Mouse (Mus musculus): Measurements from ENCODE around the gene Ntm. TPM values are rescaled to one million over a fixed set of nuclear protein-coding genes. Genes with fewer than 3 reads are reported as not detected.

Ntm gene
- polyA plus RNA-seq, 1 experiment from 2014 or later, result 21.4 TPM

- no peak for ATAC-seq (ENCODE audit: borderline replicate concordance, extremely low read depth, low FRiP score, low TSS enrichment)
- 30% methylated on average over 5 of the region's 5 CpGs for WGBS
These were observed 135.7 kb downstream of the Ntm start for GRCm38 (mm10) chr9:29827240-29827660.

GRCm38 (mm10) chr9:29825236-29825635, 137.7 kb downstream of the Ntm start:
- no peak for ATAC-seq (ENCODE audit: borderline replicate concordance, extremely low read depth, low FRiP score, low TSS enrichment)
- no peak overlapping the region for H3K9ac ChIP-seq
- H3K4me2 ChIP-seq, result no peak overlapping the region
- 85% methylated on average over 5 of the region's 5 CpGs for WGBS
- H3K36me3 ChIP-seq, result no peaks in the 10 kb centered on the region
- no peak overlapping the region for H3K4me3 ChIP-seq
- no peaks in the 10 kb centered on the region for H3K9me3 ChIP-seq
- H3K27ac ChIP-seq, result no peak overlapping the region
- no peaks in the 10 kb centered on the region for H3K27me3 ChIP-seq
- H3K4me1 ChIP-seq, result no peaks in the 10 kb centered on the region

More at GRCm38 (mm10) chr9:29827240-29827660, 135.7 kb downstream of the Ntm start:
- Histone ChIP-seq H3K4me1 (no peaks in the 10 kb centered on the region), H3K9ac (no peak overlapping the region), H3K27ac (no peak overlapping the region), H3K4me3 (no peak overlapping the region), H3K27me3 (no peaks in the 10 kb centered on the region), H3K9me3 (no peaks in the 10 kb centered on the region), H3K4me2 (no peak overlapping the region), H3K36me3 (no peaks in the 10 kb centered on the region)

- WGBS, result 75% methylated on average over 4 of the region's 4 CpGs
- no peak overlapping the region for H3K27ac ChIP-seq
- H3K4me3 ChIP-seq, result no peak overlapping the region
- H3K9me3 ChIP-seq, result no peaks in the 10 kb centered on the region
- H3K36me3 ChIP-seq, result no peaks in the 10 kb centered on the region
- H3K4me2 ChIP-seq, result no peak overlapping the region
- no peaks in the 10 kb centered on the region for H3K4me1 ChIP-seq
- no peak for ATAC-seq (ENCODE audit: borderline replicate concordance, extremely low read depth, low FRiP score, low TSS enrichment)
- no peak overlapping the region for H3K9ac ChIP-seq
- H3K27me3 ChIP-seq, result no peaks in the 10 kb centered on the region
These were observed 139.2 kb downstream of the Ntm start for GRCm38 (mm10) chr9:29823716-29824115.

- Histone ChIP-seq H3K4me1 (no peaks in the 10 kb centered on the region), H3K27ac (no peak overlapping the region), H3K9me3 (no peaks in the 10 kb centered on the region), H3K36me3 (no peaks in the 10 kb centered on the region), H3K4me2 (no peak overlapping the region), H3K9ac (no peak overlapping the region), H3K27me3 (no peaks in the 10 kb centered on the region), H3K4me3 (no peak overlapping the region)
- no peak for ATAC-seq (ENCODE audit: borderline replicate concordance, extremely low read depth, low FRiP score, low TSS enrichment)
- 75% methylated on average over 5 of the region's 5 CpGs for WGBS
These were observed 150.3 kb downstream of the Ntm start for GRCm38 (mm10) chr9:29812685-29813084.

GRCm38 (mm10) chr9:29806790-29807189, 156.2 kb downstream of the Ntm start:
- Histone ChIP-seq H3K4me1 (no peaks in the 10 kb centered on the region), H3K36me3 (no peaks in the 10 kb centered on the region), H3K4me2 (no peak overlapping the region), H3K9me3 (no peaks in the 10 kb centered on the region), H3K4me3 (no peak overlapping the region), H3K27ac (no peak overlapping the region), H3K9ac (no peak overlapping the region), H3K27me3 (no peaks in the 10 kb centered on the region)
- 58% methylated on average over 3 of the region's 3 CpGs for WGBS
- no peak for ATAC-seq (ENCODE audit: borderline replicate concordance, extremely low read depth, low FRiP score, low TSS enrichment)

- no peak for ATAC-seq (ENCODE audit: borderline replicate concordance, extremely low read depth, low FRiP score, low TSS enrichment)
- WGBS, result 89% methylated on average over 9 of the region's 9 CpGs
These were observed 158.5 kb downstream of the Ntm start for GRCm38 (mm10) chr9:29804483-29804882.

GRCm38 (mm10) chr9:29803738-29804285, 159.1 kb downstream of the Ntm start:
- WGBS, result 52% methylated on average over 4 of the region's 4 CpGs
- ATAC-seq (ENCODE audit: borderline replicate concordance, extremely low read depth, low FRiP score, low TSS enrichment), result no peak
- no peak overlapping the region for H3K9ac ChIP-seq
- no peaks in the 10 kb centered on the region for H3K36me3 ChIP-seq
- H3K4me3 ChIP-seq, result no peak overlapping the region
- H3K9me3 ChIP-seq, result no peaks in the 10 kb centered on the region
- H3K27me3 ChIP-seq, result no peaks in the 10 kb centered on the region
- no peak overlapping the region for H3K27ac ChIP-seq
- H3K4me2 ChIP-seq, result no peak overlapping the region
- H3K4me1 ChIP-seq, result no peaks in the 10 kb centered on the region

More at GRCm38 (mm10) chr9:29804483-29804882, 158.5 kb downstream of the Ntm start:
- Histone ChIP-seq H3K36me3 (no peaks in the 10 kb centered on the region), H3K4me2 (no peak overlapping the region), H3K27ac (no peak overlapping the region), H3K9ac (no peak overlapping the region), H3K4me3 (no peak overlapping the region), H3K27me3 (no peaks in the 10 kb centered on the region), H3K4me1 (no peaks in the 10 kb centered on the region), H3K9me3 (no peaks in the 10 kb centered on the region)

GRCm38 (mm10) chr9:29802990-29803737, 159.8 kb downstream of the Ntm start:
- Histone ChIP-seq H3K4me2 (no peak overlapping the region), H3K4me1 (no peaks in the 10 kb centered on the region)
- WGBS, result 42% methylated on average over 12 of the region's 12 CpGs

GRCm38 (mm10) chr9:29802071-29802705, 160.8 kb downstream of the Ntm start:
- no peaks in the 10 kb centered on the region for H3K9me3 ChIP-seq
- H3K27me3 ChIP-seq, result no peaks in the 10 kb centered on the region
- no peaks in the 10 kb centered on the region for H3K36me3 ChIP-seq
- H3K4me3 ChIP-seq, result no peak overlapping the region
- no peak overlapping the region for H3K9ac ChIP-seq
- H3K27ac ChIP-seq, result no peak overlapping the region
- 61% methylated on average over 12 of the region's 12 CpGs for WGBS
- H3K4me1 ChIP-seq, result no peaks in the 10 kb centered on the region
- no peak for ATAC-seq (ENCODE audit: borderline replicate concordance, extremely low read depth, low FRiP score, low TSS enrichment)
- no peak overlapping the region for H3K4me2 ChIP-seq

More at GRCm38 (mm10) chr9:29802990-29803737, 159.8 kb downstream of the Ntm start:
- Histone ChIP-seq H3K4me3 (no peak overlapping the region), H3K9me3 (no peaks in the 10 kb centered on the region), H3K27ac (no peak overlapping the region), H3K36me3 (no peaks in the 10 kb centered on the region), H3K9ac (no peak overlapping the region), H3K27me3 (no peaks in the 10 kb centered on the region)
- no peak for ATAC-seq (ENCODE audit: borderline replicate concordance, extremely low read depth, low FRiP score, low TSS enrichment)

GRCm38 (mm10) chr9:29796281-29796680, 166.7 kb downstream of the Ntm start:
- no peak for ATAC-seq (ENCODE audit: borderline replicate concordance, extremely low read depth, low FRiP score, low TSS enrichment)
- Histone ChIP-seq H3K9ac (no peak overlapping the region), H3K27me3 (no peaks in the 10 kb centered on the region), H3K36me3 (no peaks in the 10 kb centered on the region), H3K9me3 (no peaks in the 10 kb centered on the region), H3K27ac (no peak overlapping the region), H3K4me2 (no peak overlapping the region), H3K4me3 (no peak overlapping the region), H3K4me1 (no peaks in the 10 kb centered on the region)
- 44% methylated on average over 4 of the region's 4 CpGs for WGBS

GRCm38 (mm10) chr9:29791199-29791915, 171.6 kb downstream of the Ntm start:
- WGBS, result 67% methylated on average over 10 of the region's 10 CpGs
- Histone ChIP-seq H3K9ac (no peak overlapping the region), H3K27me3 (no peaks in the 10 kb centered on the region), H3K4me3 (no peak overlapping the region), H3K4me1 (no peaks in the 10 kb centered on the region), H3K27ac (no peak overlapping the region), H3K4me2 (no peak overlapping the region), H3K36me3 (no peaks in the 10 kb centered on the region), H3K9me3 (no peaks in the 10 kb centered on the region)
- ATAC-seq (ENCODE audit: borderline replicate concordance, extremely low read depth, low FRiP score, low TSS enrichment), result no peak

- Histone ChIP-seq H3K4me1 (no peaks in the 10 kb centered on the region), H3K4me3 (no peak overlapping the region), H3K9ac (no peak overlapping the region), H3K27ac (no peak overlapping the region), H3K4me2 (no peak overlapping the region), H3K36me3 (no peaks in the 10 kb centered on the region), H3K9me3 (no peaks in the 10 kb centered on the region), H3K27me3 (no peaks in the 10 kb centered on the region)
- 74% methylated on average over 4 of the region's 4 CpGs for WGBS
- no peak for ATAC-seq (ENCODE audit: borderline replicate concordance, extremely low read depth, low FRiP score, low TSS enrichment)
These were observed 172.9 kb downstream of the Ntm start for GRCm38 (mm10) chr9:29790017-29790416.

Measured in lung, embryonic 15.5 days (tissue).